Mouse (Mus musculus) heart, embryonic 13.5 days (tissue): ENCODE results near the gene Selenos. TPM values are rescaled to one million over a fixed set of nuclear protein-coding genes. Genes with fewer than 3 reads are reported as not detected.
A peak's percentile ranks its signal among the peaks of the same experiment; 100 is the strongest.
"Not testable (repeated sequence)": the region's sequence is repeated elsewhere in the genome, so short reads cannot be mapped to it uniquely, and the experiment has no call there.

Source experiments
- ATAC-seq: fragments of 200-750 bp; cut with Nextera tagmentation; 2 replicates; pipeline ENCODE4 v1.8.0; 2017; ENCODE audit warnings: moderate TSS enrichment; ENCODE audit not compliant: insufficient number of reproducible peaks, low FRiP score, low TSS enrichment; ENCODE audit errors: extremely low read depth
- H3K27ac ChIP-seq: fragments of 300-500 bp; sonication (generic); replicated peaks from 2 replicates; pipeline ENCODE4 v1.5.1; 2015; ENCODE audit warnings: moderate library complexity, mild to moderate bottlenecking, inconsistent platforms
- H3K27me3 ChIP-seq: fragments of 300-500 bp; sonication (generic); replicated peaks from 2 replicates; pipeline ENCODE4 v1.6.1; 2015; ENCODE audit warnings: mild to moderate bottlenecking, inconsistent platforms
- H3K36me3 ChIP-seq: fragments of 300-500 bp; sonication (generic); 2 replicates; pipeline ENCODE4 v1.6.1; 2015; ENCODE audit warnings: mild to moderate bottlenecking, inconsistent platforms
- H3K4me1 ChIP-seq: fragments of 300-500 bp; sonication (generic); 2 replicates; pipeline ENCODE4 v1.6.1; 2015; ENCODE audit warnings: inconsistent platforms
- H3K4me2 ChIP-seq: fragments of 300-500 bp; sonication (generic); 2 replicates; pipeline ENCODE4 v1.6.1; 2015; ENCODE audit warnings: inconsistent platforms, mild to moderate bottlenecking, moderate library complexity
- H3K4me3 ChIP-seq: fragments of 300-500 bp; sonication (generic); 2 replicates; pipeline ENCODE4 v1.5.1; 2015; ENCODE audit warnings: moderate library complexity, mild to moderate bottlenecking, inconsistent platforms
- H3K9ac ChIP-seq: fragments of 300-500 bp; sonication (generic); 2 replicates; pipeline ENCODE4 v1.6.1; 2015; ENCODE audit warnings: inconsistent platforms, mild to moderate bottlenecking, moderate library complexity
- H3K9me3 ChIP-seq: fragments of 300-500 bp; sonication (generic); 2 replicates; pipeline ENCODE4 v1.6.1; 2016; ENCODE audit warnings: inconsistent platforms
- WGBS: fragments of 180-500 bp; shearing (Covaris S2); methylation state at CpG from one replicate; pipeline ENCODE4 v1.1.7; 2015; ENCODE audit warnings: mixed read lengths; 5-methylcytosine and 5-hydroxymethylcytosine counted together
- polyA plus RNA-seq: library from polyadenylated mRNA; unstranded; fragments of >200 nt; fragmentation: Nextera tagmentation; extraction: Ambion mirVana; gene quantifications from 2 replicates; pipeline ENCODE4 v1.2.1, GENCODE M21; 2015

The Selenos gene
- polyA plus RNA-seq, 1 experiment from 2014 or later = 66.1 TPM

DNA sequence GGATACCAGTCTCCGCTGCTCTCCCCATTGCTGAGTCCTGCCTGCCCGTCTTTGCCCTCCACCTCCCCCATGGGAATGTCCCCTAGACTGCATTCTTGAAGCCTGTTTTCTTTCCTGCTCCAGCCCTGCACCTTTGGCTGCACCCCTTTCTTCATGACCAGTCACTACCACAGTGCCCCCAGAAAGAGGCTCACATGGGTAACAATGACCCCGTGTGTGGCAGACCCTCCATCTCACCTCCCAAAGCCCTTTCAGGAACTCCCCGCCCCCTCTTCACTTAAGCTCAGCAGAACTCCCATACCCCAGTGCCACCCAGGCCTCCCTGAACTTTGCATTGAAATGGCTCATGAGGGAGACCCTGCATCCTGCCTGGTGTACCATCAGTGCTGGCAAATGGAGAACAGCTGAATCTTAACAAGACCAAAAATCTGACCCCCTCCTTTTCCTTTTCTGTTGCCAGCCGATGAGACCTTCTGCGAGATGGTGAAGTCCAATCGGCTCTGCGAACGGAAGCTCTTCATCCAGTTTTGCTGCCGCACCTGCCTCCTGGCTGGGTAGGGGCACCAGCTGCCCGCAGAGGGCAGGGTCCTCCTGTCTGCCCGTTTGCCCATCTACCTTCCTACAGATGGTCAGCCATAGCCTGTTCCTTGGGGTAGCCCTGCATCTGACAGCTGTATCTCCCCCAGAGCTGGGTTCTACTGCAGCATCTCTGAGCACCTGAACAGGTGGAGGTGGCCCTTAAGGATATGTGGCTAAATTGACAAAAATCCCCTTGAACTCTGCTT is 30.8 kb upstream of the Selenos start:
- Histone ChIP-seq H3K9me3 (no peaks in the 10 kb centered on the region), H3K27me3 (peaks cover 51% of the 10 kb centered on the region), H3K36me3 (no peaks in the 10 kb centered on the region), H3K4me1 (no peaks in the 10 kb centered on the region), H3K27ac (no peak overlapping the region), H3K4me2 (no peak overlapping the region), H3K9ac (no peak overlapping the region), H3K4me3 (no peak overlapping the region)
- WGBS = 79% methylated on average over 12 of the region's 12 CpGs
- no peak for ATAC-seq

GRCm38 (mm10) chr7:66053946-66054483 is 25.4 kb upstream of the Selenos start:
- Histone ChIP-seq H3K4me1 (no peaks in the 10 kb centered on the region), H3K9me3 (no peaks in the 10 kb centered on the region), H3K27ac (no peak overlapping the region), H3K4me2 (no peak overlapping the region), H3K4me3 (no peak overlapping the region), H3K27me3 (peaks cover 12% of the 10 kb centered on the region), H3K9ac (no peak overlapping the region), H3K36me3 (no peaks in the 10 kb centered on the region)
- 70% methylated on average over 4 of the region's 4 CpGs for WGBS
- no peak for ATAC-seq

DNA sequence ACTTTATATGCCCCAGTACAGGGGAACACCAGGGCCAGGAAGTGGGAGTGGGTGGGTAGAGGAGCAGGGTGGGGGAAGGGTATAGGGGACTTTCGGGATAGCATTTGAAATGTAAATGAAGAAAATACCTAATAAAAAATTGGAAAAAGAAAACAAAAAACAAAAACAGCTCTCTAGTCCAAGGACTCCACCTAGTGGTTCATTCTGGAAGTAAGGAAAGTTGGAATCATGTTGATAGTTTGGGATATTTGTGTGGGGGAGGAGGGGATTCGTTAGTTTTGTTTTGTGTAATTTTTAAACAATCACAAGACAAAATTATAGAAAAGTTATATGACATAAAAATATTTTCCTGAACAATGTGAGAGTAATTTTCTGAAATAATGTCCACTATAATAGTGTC is 24.1 kb upstream of the Selenos start:
- not testable (repeated sequence) for H3K36me3 ChIP-seq, H3K27ac ChIP-seq, H3K4me3 ChIP-seq, H3K9ac ChIP-seq, H3K9me3 ChIP-seq, ATAC-seq, H3K4me1 ChIP-seq, H3K27me3 ChIP-seq, H3K4me2 ChIP-seq
- WGBS = 12% methylated on average over 2 of the region's 2 CpGs

DNA sequence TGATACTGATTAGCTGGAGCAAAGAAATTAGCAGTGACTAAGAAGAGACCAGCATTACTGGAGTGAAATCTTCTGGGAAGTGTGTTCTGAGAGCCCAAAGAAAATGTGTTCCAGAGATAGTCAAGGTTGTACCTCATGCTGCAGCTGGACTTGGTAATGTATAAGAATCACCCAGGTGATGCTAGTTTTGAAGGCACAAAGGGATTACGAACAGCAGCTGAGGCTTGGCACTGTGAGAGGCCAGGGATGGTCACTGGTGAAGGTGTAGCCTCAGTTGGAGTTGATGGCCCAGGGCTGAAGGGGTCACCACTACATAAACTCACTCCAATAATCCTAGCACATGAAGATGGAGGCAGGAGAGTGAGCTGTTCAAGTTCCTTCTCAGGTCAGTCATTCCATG is 20.7 kb upstream of the Selenos start, which contains the start of gene Snrpa1:
Gene Snrpa1 (plus strand): TSS at position 301 of the 400 bp plus-strand sequence.
- peaks cover 15% of the 10 kb centered on the region for H3K4me1 ChIP-seq
- H3K36me3 ChIP-seq = peaks cover 12% of the 10 kb centered on the region
- peaks cover 4% of the 10 kb centered on the region; the same call in 1 of the 2 replicates for H3K27me3 ChIP-seq
- no peak for ATAC-seq
- H3K9ac ChIP-seq = peak within 1 kb of the TSS; percentile 98
- peak within 1 kb of the TSS; percentile 90 for H3K4me2 ChIP-seq
- H3K27ac ChIP-seq = peak within 1 kb of the TSS; percentile 59; the same call in 1 of the 2 replicates
- peak within 1 kb of the TSS; percentile 97 for H3K4me3 ChIP-seq
- WGBS = 61% methylated on average over 1 of the region's 1 CpGs
- H3K9me3 ChIP-seq = no peaks in the 10 kb centered on the region

- WGBS = under 1% methylated on average over 64 of the region's 64 CpGs
- Histone ChIP-seq H3K4me2 (peak overlapping the region; percentile 90), H3K9ac (peak overlapping the region; percentile 98), H3K36me3 (peaks cover 25% of the 10 kb centered on the region), H3K27me3 (peaks cover 4% of the 10 kb centered on the region; the same call in 1 of the 2 replicates), H3K4me1 (peaks cover 15% of the 10 kb centered on the region), H3K4me3 (peak overlapping the region; percentile 97), H3K27ac (peak overlapping the region; percentile 59), H3K9me3 (no peaks in the 10 kb centered on the region)
- ATAC-seq = peak; percentile 86
These were observed 19.1 kb upstream of the Selenos start for GRCm38 (mm10) chr7:66060066-66060956.

- Histone ChIP-seq H3K4me3 (peak overlapping the region; percentile 97), H3K27me3 (peaks cover 4% of the 10 kb centered on the region; the same call in 1 of the 2 replicates), H3K27ac (0 out of 2 replicates have a peak overlapping the region, but pooled peaks have one; percentile 58), H3K9ac (peak overlapping the region; percentile 98), H3K4me1 (peaks cover 15% of the 10 kb centered on the region), H3K4me2 (peak overlapping the region; percentile 90), H3K9me3 (no peaks in the 10 kb centered on the region), H3K36me3 (peaks cover 31% of the 10 kb centered on the region)
- 2% methylated on average over 14 of the region's 14 CpGs for WGBS
- ATAC-seq = no peak
These were observed 18.4 kb upstream of the Selenos start for GRCm38 (mm10) chr7:66061057-66061456.

- WGBS = 85% methylated on average over 2 of the region's 2 CpGs
- Histone ChIP-seq H3K36me3 (peaks cover 65% of the 10 kb centered on the region), H3K9ac (no peak overlapping the region), H3K4me2 (no peak overlapping the region), H3K27me3 (no peaks in the 10 kb centered on the region), H3K27ac (no peak overlapping the region), H3K9me3 (no peaks in the 10 kb centered on the region), H3K4me3 (no peak overlapping the region), H3K4me1 (peaks cover 23% of the 10 kb centered on the region)
- ATAC-seq = no peak
These were observed 3.0 kb upstream of the Selenos start for GRCm38 (mm10) chr7:66076411-66076810.

- H3K36me3 ChIP-seq = peaks cover 60% of the 10 kb centered on the region
- WGBS = 43% methylated on average over 5 of the region's 5 CpGs
- peak overlapping the region; percentile 93 for H3K4me2 ChIP-seq
- no peaks in the 10 kb centered on the region for H3K9me3 ChIP-seq
- H3K4me1 ChIP-seq = peaks cover 30% of the 10 kb centered on the region
- ATAC-seq = no peak
- no peaks in the 10 kb centered on the region for H3K27me3 ChIP-seq
- peak overlapping the region; percentile 90 for H3K9ac ChIP-seq
- H3K4me3 ChIP-seq = peak overlapping the region; percentile 88
- peak overlapping the region; percentile 84 for H3K27ac ChIP-seq
These were observed 773 bp downstream of the Selenos start for GRCm38 (mm10) chr7:66080231-66080613.

DNA sequence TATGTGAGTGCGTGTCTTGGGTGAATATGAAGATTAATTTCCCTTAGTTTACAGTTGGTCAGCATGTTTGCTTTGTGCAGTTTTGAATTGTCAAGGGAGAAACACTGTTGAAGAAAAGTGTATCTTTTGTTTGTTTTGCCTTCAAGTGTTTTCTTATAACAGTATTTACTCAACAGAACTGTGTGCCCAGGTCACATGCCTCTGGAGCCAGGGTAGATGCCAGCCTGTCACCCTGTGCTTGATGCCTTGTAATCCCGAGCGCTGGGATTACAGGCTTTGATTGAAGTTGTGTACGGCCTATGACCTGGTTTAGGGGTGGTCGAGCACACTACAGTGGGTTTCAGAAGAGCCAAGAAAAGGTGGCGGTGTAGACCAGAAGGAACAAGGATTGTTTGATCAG is 4.3 kb downstream of the Selenos start:
- no peak overlapping the region for H3K4me2 ChIP-seq
- H3K36me3 ChIP-seq = peaks cover 71% of the 10 kb centered on the region
- no peak for ATAC-seq
- no peak overlapping the region for H3K27ac ChIP-seq
- H3K4me3 ChIP-seq = no peak overlapping the region
- 89% methylated on average over 6 of the region's 6 CpGs for WGBS
- H3K4me1 ChIP-seq = peaks cover 25% of the 10 kb centered on the region
- no peak overlapping the region for H3K9ac ChIP-seq
- no peaks in the 10 kb centered on the region for H3K9me3 ChIP-seq
- no peaks in the 10 kb centered on the region for H3K27me3 ChIP-seq

DNA sequence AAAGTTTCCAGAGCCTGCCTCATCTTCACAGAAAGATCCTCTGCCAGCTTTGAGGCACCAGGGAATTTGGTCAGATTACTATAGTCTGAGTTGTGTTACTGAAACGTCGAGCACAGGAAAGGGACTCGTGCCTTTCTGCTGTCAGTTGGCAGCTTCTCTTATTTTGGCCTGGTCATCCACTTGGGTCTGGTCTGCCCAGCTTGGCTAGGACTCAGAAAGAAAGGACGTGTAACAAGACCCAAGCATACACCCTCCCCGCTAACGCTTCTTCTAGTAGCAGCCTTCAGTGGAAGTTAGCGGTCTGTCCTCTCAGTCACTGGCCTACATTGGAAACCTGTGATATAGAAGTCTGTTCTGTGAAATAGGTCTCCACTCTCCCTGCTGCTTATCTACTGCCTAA is 5.1 kb downstream of the Selenos start:
- no peak overlapping the region for H3K4me2 ChIP-seq
- 78% methylated on average over 7 of the region's 7 CpGs for WGBS
- no peak overlapping the region for H3K9ac ChIP-seq
- ATAC-seq = no peak
- peaks cover 79% of the 10 kb centered on the region for H3K36me3 ChIP-seq
- no peak overlapping the region for H3K27ac ChIP-seq
- peaks cover 22% of the 10 kb centered on the region for H3K4me1 ChIP-seq
- H3K27me3 ChIP-seq = no peaks in the 10 kb centered on the region
- no peak overlapping the region for H3K4me3 ChIP-seq
- no peaks in the 10 kb centered on the region for H3K9me3 ChIP-seq

DNA sequence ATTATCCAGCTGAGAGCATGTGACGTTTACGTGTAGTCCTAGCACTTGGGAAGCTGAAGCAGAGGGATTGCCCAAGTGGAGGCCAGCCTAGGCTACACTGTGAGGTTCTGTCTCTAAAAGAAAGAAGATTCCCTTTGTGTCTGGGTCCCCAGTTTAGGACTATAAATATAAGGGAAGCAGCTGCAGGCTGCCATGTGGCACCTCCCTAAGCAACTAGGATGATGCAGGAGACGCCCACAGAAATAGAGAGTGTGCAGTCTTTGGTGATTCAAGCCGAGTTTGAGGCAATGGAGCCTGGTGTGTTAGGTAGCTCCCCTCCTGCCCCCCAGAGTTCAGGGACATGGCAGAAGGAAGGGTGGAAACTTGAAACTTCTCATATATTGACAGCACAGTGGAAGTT is 8.2 kb downstream of the Selenos start:
- Histone ChIP-seq H3K4me1 (peaks cover 2% of the 10 kb centered on the region; the same call in 1 of the 2 replicates), H3K27ac (no peak overlapping the region), H3K4me2 (no peak overlapping the region), H3K9me3 (no peaks in the 10 kb centered on the region), H3K9ac (no peak overlapping the region), H3K36me3 (peaks cover 100% of the 10 kb centered on the region), H3K4me3 (no peak overlapping the region), H3K27me3 (no peaks in the 10 kb centered on the region)
- WGBS = 89% methylated on average over 4 of the region's 4 CpGs
- no peak for ATAC-seq
